Mouse (Mus musculus) thymus, postnatal 0 days (tissue): ENCODE results near the gene Myzap. TPM values are rescaled to one million over a fixed set of nuclear protein-coding genes. Genes with fewer than 3 reads are reported as not detected.

ENCODE experiments used
- DNase-seq: peaks from one replicate; pipeline ENCODE4 v3.0.0-alpha.2; 2015; ENCODE audit warnings: low spot score
- polyA plus RNA-seq: library from polyadenylated mRNA; unstranded; fragments of >200 nt; fragmentation: Nextera tagmentation; extraction: Ambion mirVana; gene quantifications from 2 replicates; pipeline ENCODE4 v1.2.1, GENCODE M21; 2015

The Myzap gene
- polyA plus RNA-seq, 1 experiment from 2014 or later = 14.2 TPM

DNA sequence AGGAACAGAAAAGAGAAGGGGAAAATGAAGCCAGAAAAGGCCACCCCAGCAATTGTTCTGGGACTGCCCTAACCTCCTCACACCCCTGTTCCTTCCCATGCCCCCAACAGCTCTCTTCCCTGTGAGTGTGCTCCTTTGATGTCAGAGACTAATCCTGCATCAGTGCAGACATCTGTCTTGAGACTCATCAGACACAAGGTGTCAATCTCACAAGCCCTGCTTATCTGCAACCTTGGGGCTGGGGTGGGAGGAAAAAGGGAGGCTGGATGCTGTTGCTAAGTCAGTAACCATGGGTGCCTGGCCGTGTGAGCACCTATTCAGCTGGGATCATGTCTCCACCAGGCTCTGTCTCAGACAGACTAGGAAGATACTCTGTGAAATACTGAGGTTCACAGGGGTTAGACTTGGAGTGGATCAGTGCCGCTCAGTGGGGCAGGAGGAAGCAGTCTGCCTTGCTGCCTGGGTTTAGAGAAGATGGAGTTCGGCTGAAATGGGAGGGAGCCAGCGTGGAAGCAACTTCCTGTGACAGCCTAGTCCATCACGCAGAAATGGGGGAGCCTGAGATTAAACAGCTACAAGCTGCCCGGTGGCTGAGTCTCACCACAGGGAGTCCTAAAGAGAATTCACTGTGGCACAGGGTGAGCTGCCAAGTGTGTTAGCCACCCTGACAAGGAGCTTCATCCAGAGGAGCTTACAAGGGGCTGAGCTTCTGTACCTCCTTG, 12.9 kb upstream of the Myzap start:
- no peak for DNase-seq

DNA sequence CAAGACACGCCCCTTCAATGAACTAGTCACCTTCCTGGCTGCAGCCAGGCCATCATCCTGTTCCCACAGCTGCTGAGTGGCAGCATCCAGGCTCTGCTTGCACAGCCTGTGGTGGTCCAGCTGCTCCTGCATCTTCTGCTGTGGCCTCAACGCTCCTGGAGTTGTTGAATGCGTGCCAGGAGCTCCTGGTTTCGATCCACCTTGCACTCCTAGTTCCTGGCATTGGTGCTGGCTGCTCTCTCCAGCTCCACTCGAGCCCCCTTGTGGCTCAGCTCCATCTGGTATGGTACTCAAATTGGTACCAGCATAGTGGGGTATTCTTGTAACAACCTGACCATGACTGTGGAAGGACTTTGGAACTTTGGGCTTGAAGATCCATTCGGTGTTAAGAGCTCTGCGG, 7.7 kb upstream of the Myzap start:
- no peak for DNase-seq

DNA sequence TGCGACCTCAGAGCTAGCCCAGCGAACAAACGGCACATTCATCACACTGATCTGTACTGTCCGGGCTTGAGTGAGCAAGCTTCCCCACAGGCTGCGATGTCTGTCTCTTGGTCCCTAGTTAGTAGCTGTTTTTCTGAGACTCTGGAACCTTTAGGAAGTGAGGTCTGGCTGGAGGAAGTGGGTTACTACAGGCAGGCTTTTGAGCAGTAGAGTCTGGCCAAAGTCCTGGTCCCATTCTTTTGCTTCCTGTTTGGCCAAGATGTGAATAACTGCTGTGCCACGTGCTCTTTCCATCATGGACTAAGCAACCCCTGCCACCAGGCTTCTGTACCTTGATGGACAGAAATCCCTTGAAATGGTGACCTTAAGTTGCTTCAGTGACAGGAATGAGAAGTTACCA, 4.7 kb upstream of the Myzap start:
- no peak for DNase-seq

DNA sequence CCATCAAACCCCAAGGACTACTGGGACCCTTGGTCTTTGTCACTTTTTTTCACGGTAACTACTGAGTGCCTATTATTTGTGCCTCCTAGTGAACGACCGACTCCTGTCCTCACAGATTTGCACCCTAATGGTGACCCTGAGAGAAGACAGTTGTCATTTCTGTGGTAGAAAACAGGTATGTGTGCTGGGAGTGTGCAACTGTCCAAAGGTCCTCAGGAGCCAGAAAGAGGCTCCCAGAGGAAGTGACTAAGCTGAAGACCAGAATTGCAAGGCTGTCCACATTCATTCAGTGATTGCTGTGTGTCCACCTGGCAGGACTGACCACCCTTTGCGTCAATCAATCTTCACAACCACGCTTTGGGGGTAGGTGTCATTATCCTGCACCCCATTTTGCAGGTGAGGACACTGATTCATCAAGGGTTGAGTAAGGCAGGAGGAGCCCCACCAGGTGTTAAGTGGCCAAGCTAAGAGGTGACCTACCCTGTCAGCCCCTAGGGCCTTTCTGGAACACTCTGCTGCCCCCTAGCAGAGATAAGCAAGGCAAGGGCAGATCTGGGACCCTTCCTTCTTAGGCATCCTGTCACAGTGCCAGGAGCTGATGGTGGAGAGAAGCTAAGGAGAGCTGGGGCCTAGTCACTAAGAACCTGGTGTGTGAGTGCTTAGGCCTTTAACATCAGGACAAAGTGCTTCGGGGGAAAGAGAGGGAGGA, 571 bp upstream of the Myzap start:
- DNase-seq = no peak

DNA sequence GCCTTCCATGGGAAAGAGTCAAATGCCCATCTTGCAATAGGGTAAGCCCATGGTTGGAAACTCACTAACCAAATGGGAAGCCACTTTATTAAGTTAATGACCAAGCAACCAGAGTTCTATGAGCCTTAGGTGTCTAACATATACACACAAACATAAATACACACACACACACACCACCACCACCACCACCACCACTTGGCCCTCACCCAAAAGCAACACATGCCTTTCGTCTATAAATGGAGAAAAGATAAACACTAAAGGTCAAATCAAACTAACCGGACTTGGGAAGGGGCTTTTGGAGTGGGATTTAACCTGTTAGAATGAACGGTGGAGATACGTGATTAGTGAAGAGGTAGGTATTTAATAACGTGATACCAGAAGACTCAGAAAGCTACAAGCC, 1.1 kb downstream of the Myzap start:
- DNase-seq = no peak

DNA sequence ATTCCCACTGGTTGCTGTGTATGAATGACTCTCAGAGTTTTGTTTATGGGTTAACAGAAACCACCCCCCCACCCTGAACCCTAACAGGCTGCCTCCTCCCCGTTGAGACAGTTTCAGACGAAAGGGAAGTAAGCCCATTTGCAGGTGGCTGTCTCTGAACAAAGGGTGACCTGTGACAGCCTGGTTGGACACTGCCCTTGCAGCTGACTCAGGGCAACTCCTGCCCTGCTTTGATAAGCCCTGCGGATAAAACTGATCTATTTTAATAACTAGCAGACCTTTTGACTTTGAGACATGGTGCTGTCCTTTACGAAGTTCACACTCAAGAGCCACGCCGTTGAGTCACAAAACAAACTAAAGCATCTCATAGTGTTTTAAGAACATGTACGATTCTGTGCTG, 2.4 kb downstream of the Myzap start:
- no peak for DNase-seq

DNA sequence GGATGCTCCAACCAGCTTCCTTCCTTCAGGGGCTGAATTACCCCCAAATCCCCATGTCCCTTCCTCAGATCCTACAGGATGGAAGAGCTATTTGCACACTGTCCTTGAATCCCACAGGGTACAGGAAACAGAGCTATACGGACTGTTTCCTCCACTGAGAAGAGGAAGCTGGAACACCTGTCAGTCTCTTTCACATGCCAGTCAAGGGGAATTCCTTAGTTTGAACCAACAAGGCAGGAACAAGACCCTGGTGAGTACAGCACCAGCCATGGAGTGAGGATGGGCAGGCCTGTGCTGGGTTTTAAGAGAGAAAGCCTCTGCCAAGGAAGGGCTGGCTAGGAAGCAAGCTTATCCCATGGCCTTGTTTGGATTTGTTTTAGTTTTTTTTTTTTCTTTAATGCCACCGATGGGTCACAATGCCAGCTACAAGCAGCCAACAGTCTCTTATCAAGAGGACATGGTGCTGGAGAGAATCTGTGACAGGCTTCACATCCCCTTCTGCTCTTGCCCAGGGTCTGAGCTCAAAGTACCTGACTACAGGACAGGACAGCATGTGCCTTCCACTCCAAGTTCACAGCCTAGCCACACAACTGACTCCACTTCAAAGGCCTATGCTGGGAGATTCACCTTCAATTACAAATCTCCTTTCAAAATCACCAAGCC, 3.1 kb downstream of the Myzap start:
- no peak for DNase-seq

DNA sequence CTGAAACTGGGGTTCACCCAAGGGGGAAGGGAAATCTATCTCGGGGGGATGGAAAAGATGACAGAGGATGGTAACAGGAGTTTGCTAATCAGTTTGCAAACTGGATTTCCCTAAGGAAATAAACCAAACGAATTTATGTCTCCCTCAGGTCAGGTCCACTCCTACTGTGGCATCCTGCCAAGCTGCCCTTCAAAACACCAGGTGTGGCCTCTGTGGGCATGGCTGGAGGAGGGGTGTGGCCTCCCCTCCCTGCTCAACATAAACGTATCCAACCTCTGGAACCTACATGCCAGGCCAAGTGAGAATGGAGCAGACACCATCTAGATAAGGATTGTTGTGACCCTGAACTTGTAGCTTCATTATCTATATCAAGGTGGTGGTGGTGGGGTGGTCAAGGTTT, 5.8 kb downstream of the Myzap start:
- DNase-seq = no peak

DNA sequence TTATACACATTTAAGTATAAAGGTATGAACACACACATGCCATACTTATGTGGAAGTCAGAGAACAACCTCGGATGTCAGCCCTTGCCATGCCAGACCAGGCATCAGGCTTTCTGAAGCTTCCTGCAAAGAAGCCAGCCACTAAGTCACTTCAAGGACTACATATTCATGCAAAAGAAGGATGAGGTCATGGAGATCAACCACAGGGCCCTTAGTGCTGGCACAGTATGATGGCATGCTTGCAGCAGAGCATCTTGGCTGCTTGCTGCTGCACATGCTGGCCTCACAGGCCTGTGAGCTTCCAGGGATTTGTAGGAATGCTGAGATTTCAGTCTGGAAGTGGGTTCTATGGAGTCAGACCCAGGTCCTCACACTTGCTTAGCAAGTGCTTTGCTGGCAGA, 9.4 kb downstream of the Myzap start:
- DNase-seq = no peak

DNA sequence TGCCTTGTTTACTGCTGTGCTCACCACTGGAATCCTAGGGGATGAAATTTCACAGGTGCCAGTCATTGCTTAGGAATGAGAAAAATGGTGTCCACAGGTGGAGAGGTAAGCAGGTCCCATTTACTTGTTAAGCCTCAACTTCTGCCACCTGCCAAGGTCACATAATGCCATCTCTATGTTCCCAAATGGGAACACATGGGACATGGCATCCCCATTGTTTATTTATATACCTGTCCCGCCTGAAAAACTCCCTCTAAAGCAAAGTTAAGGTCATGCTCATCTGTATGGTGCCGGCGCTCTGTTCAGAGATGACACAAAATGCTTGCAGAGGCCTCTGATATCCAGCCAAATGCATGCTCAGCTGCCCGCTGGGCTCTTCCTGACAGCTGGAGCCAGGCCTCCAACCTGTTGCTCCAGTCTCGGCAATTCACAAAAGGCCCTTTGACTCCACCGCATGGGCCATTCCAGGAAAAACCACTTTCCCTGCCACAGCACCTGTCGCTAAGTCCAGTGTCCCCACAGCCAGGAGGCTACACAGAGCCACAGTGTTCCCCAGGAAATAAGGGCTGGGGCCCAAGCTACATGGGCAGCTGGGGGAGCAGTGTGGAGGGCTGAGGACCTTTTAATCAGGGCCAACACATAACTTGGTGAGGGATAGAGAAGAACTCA, 13.1 kb downstream of the Myzap start:
- DNase-seq = no peak

DNA sequence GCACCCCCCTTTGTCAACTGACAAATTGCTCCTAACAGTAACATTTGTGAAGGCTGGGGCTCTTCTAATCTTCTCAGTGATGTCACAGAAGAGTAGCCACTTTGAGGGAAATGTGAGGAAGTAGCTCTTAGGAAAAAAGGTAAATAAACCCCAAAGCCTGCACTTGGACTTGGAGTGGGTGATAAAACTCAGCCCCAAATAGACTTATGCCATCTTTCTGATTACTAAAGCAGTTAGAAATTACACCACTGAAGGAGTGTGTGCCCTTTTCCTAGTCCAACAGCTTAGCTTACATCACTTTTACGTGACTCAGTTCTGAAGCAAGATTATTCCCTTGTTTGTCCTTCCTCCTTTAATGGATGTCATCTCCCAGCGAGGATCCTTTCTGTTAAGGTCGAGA, 17.7 kb downstream of the Myzap start:
- DNase-seq = no peak

DNA sequence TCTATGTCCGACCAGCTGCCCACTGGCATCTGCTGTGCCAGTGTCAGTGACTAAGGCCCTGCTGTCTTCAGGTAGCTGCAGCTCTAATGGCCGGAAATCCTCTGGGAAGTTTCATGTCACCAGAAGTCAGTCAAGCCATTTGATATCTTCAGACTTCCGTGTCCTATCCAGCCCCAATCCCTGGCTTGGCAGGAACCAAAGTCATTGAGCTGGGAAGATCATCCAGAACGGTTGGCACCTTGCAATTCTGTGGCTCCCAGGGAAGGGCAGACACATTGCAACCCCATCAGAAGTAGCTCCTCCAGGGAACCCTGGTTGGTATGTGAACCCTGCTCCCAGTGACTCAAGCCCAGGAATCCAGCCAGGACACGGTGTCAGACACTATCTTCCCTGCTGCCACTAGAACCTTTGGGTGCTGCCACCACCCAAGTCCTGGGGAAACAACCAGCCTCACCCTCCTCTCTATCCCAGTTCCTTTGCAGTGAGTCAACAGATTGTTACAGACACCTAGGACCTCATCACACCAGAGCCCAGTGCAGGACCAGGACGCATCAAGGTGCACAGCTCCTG, 18.3 kb downstream of the Myzap start:
- DNase-seq = no peak

DNA sequence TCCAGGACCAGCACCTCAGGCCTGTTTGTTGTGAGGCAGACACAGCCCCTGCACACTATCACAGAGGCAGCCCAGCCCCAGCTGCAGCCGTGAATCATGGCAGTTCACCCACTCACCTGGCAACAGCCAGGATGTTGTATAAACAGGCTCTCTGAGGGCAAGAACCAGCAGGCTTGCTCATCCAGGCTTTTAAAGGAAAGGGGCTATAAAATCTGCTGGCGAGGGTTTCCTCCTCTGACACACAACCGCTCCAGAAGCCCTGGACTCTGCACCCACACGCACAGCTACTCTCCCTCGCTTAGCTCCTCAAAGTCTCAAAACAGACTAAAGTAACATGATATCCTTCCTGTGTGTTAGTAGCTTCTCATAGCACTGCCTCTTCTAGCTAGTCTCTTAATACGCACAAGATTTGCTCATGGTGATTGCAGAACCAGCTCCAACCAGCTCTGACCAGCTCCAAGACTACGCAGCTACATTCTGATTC, 21.0 kb downstream of the Myzap start:
- DNase-seq = peak; percentile 77

DNA sequence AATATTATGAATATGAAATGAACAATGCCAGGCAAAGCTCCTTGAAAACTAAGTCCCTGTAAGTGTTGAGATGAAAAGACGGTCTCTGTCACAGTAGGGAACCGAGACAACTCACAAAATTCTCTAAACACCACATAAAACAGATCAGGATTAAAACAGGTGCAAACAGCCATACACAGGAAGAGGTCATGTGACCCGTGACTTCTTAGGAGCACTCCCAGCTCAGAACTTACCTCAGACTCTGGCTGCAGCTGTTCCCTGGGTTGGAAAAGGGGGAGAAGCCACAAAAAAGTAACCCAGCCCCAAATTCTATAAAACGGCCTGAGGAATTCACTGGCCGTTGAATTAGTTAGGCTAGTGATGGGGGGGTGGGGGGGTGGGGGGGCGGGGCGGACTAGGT, 22.0 kb downstream of the Myzap start:
- peak; percentile 83 for DNase-seq

DNA sequence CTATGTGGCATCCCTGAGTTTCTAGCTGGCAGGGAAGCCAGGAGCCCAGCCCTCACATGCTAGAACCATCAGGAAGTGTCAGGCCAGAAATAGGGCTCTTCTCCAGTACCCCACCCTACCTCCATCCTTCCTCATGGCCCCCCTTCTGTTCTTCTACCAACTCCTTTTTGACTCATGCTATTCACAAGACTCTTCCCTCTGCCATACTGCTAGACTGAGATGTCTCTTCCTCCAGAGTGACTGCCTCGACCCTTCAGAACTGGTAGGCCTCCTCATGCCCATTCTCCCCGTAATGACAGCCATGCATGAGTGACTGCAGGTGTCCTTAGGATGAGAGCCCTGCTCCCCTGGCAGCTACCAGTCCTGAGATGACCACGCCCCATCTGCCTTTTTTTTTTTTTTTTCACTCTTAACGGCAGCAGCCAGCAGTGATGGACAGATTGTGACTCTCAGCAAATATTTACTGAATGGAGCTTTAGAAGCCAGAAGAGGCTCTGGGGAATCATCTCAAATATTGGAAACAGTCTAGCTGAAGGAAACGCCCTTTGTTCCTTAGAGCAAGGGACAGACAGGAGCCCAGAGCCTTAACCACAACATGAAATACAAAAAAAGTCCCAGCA, 23.7 kb downstream of the Myzap start:
- DNase-seq = peak; percentile 19

DNA sequence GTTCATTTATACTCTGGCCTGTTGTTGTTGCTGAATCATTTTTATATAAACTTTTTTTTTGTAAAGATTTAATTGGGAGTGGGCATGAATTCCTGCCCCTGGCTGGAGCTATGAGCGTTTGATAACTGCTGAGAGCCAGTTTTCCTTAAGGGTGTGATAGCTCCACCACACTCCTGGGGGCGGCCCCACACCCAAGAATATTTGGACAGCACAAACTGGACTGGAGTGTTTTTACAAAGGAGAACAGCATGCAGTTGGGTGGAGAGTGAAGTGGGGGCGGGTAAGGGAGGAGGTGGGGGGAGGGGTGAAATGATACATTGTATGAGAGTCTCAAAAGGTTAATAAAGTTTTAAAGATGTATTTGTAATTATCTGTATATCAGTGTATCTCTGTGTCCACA, 24.8 kb downstream of the Myzap start:
- no peak for DNase-seq

DNA sequence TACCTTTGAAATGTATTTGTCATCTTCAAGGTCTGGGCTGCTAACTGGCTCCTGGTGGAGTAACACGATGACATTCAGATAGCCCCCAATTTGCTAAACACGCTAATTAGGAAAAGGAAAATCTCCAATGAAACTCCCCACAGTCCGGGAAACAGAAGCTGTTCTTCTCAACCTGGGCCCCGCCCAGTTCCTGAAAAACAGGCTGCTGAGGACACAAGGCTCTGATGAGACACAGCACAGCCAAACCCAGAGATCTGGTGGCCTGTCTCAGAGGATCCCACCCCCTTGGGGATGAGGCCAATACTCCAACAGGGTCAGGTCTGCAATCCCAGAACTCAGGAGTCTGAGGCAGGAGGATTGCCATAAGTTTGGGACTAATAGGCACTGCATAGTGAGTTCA, 25.4 kb downstream of the Myzap start:
- DNase-seq = peak; percentile 9

DNA sequence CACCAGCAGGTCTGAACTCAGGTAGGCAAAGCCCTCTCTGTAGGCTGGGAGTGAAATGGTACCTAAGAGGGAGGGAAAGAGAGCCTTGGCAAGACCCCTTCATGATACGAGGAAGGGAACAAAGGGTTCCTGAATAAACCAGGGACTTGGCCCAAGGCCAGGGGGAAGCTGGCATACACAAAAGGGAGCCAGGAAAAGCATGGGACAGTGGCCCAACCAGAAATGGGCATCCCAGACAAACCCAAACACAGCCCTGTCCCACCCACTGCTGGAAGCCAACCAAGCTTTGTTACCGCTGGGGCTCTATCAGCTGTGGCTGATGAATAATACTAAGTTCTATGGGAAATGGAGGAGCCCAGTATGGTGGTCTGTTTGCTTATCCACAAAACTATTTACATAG, 34.4 kb downstream of the Myzap start:
- DNase-seq = no peak

DNA sequence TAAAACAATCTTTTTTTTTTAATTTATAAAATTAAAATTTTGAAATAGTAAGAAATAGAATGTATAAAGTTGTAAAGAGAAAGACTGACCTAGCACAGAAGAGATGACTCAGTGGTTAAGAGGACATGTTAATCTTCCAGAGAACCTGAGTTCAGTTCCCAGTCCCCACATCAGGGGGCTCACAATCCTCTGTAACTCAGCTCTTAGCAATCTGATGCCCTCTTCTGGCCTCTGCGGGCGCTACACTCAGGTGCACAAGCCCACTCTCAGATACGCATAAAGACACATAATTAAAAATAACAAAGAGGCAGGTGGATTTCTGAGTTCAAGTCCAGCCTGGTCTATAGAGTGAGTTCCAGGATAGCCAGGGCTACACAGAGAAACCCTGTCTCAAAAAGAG, 38.2 kb downstream of the Myzap start:
- no peak for DNase-seq

DNA sequence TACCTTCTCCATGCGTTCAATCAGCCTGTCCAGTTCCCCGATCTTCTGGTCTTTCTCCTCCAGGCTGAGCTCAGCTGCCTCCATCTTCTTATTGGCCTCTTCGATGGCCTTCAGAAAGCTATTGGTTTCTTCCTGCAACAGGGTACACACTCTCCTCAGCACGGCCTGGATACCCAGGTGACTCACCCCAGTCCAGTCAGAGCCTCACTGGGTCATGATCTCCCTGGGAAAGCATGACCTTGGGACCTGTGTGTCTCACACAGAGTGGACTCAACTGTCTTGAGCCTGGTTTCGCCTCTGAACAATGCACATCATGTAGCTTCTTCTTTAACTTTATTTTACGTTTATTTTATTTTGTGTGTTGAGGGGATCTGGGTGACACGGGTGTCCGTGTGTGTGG, 42.0 kb downstream of the Myzap start:
- no peak for DNase-seq

DNA sequence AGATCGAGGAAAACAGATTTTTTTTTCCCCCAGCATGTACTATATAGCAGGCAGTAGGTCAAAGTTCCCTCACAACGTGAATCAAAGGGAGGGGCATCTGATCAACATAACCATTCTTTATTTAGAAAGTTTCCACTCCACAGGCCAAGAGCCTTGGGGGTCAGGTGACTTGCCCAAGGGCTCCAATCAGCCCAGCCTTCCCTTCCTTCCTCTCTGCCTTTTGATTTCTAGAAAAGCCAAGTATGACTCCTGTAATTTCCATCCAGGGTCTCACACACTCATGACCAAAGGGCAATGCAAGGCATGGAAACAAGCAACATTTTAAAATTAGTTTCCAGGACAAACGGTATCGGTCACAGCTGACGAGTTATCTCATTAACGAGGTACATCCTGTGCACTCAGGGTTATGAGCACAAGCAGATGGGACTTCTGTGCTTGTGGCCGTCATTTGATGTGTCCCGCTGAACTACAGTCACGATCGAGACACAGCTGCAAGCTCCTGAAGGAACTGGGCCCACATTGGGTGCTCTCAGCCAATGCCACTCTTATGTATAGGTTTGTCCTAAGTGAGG, 44.4 kb downstream of the Myzap start:
- no peak for DNase-seq
